Mouse (Mus musculus) right cerebral cortex, postnatal 25 days (tissue): Measurements from ENCODE around the gene Kifc5b.
"Not testable (repeated sequence)": the region's sequence is repeated elsewhere in the genome, so short reads cannot be mapped to it uniquely, and the experiment has no call there.

ENCODE experiments used
- DNase-seq: peaks from one replicate; pipeline ENCODE4 v3.0.0; 2022

Kifc5b gene

DNA sequence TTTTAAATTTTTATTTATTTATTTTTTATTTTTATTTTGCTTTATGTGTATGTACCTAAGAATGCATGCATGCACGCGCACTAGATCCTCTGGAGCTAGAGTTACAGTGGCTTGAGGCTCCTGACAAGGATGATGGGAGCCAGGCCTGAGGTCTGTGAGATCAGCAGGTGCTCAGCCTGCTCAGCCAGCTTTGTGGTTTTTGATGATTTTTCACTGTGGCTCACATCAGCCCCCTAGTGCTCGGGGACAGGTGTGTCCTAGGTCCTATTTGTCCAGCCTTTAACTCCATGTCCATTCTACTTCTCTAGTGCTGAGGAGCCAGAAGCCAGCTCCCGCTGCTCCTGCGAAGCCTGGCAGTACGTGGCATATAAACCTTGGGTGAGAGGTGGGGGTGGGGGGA, 5.5 kb downstream of the Kifc5b start:
- not testable (repeated sequence) for DNase-seq

DNA sequence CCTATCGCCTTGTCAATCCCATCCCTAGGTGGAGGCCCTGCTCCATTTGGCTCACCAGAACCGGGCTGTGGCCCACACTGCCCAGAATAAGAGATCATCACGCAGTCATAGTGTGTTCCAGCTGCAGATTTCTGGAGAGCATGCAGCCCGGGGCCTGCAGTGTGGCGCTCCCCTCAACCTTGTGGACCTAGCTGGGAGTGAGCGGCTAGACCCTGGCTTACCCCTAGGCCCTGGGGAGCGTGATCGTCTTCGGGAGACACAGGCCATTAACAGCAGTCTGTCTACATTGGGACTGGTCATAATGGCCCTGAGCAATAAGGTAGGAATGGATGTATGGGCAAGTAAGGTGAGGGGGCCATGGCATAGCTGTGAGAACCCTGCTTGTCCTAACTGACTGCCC, 8.5 kb downstream of the Kifc5b start:
- not testable (repeated sequence) for DNase-seq

GRCm38 (mm10) chr17:26931795-26932194, 14.9 kb downstream of the Kifc5b start:
- DNase-seq = not testable (repeated sequence)

GRCm38 (mm10) chr17:26932839-26933398, 16.0 kb downstream of the Kifc5b start, which contains the start of gene Phf1:
Gene Phf1, plus strand, starts transcription at chr17:26933052.
- peak; percentile 95 for DNase-seq

- DNase-seq = no peak
Measured at GRCm38 (mm10) chr17:26933419-26933818, 16.5 kb downstream of the Kifc5b start.

DNA sequence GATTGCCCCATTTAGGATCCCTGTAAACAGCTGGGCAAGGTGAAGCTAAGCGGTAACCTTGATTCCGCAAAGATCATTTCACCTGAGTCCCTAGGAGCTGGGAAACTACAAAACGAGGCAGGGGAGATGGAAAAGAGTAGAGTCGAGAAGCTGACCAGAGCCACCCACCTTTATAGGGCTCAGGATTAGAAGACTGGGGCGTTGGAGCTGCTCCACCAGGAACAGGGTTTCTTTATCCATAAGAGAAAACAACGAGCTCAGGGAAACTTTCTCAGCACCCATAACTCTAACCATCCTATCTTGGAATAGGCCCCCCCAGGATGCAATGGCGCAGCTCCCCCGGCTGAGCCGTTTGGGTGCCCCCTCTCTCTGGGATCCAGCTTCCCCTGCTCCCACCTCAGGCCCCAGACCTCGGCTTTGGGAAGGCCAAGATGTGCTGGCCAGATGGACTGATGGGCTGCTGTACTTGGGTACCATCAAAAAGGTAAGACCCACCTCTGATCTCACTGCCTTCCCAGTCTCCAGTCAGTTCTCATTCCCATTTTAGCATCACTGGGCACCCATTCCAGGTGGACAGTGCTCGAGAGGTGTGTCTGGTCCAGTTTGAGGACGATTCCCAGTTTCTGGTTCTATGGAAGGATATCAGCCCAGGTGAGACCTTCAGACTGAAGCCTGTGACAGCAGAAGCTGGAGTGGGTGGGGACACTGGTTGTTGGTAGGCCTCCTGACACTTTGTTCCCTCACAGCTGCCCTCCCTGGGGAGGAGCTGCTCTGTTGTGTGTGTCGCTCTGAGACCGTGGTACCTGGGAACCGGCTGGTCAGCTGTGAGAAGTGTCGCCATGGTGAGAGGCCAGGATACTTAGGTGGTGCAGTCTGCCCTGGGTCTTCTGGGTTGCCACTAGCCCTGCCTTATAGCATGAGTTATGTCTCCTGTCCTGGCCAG, 17.3 kb downstream of the Kifc5b start:
- no peak for DNase-seq

DNA sequence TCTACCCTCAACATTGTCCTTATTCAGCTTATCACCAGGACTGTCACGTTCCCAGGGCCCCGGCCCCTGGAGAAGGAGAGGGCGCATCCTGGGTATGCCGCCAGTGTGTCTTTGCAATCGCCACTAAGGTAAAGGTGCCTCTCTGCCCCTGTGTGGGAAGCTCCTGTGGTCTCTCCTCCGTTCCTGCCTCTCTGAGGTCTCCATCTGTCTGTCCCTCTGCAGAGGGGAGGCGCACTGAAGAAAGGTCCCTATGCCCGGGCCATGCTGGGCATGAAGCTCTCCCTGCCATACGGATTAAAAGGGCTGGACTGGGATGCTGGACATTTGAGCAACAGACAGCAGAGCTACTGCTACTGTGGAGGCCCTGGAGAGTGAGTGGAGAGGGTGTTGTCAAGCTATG, 18.1 kb downstream of the Kifc5b start:
- no peak for DNase-seq

GRCm38 (mm10) chr17:26936453-26936852, 19.6 kb downstream of the Kifc5b start:
- no peak for DNase-seq

GRCm38 (mm10) chr17:26936921-26937695, 20.2 kb downstream of the Kifc5b start:
- no peak for DNase-seq

DNA sequence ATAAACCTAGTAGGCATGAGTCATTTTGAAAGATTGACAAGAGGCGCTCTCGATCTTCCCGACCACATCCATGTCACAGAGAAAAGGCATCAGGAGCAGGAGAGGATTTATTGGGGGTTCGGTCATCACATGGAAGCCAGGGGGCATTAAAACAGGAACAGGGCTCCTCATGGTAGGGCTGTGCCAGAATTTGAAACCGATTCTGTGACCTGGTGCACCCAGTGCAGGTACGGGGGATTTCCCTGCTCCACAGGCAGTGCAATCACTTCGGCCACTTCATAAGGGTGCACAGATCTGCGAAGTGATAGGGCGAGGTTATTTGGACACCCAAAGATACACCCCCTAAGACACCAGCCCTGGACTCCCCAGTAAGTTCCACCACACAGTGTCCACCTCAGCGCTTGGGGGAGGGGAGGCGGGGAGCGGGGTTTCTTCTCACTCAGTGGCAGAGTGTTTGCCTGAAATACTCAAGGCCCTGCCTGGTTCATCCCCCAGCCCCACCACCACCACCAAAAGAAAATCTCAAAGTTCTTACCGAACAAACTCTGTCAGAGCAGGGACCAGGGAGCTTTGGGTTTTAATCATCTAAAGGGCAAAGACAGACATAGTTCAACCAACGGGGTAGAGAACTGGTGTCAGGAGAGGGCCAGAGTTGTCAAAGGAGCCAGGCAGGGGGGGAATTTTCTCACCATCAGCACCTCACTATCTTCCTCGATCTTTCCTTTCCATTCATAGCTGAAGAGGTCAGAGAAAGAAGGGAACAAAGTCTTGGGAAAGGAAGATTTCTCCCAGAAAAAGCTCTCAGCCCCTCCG, 21.2 kb downstream of the Kifc5b start:
- no peak for DNase-seq

GRCm38 (mm10) chr17:26938731-26939130, 21.8 kb downstream of the Kifc5b start:
- DNase-seq = no peak

GRCm38 (mm10) chr17:26939178-26939972, 22.5 kb downstream of the Kifc5b start, which contains the start of gene Cuta:
Gene Cuta, minus strand, starts transcription at chr17:26939569.
- peak; percentile 100 for DNase-seq

GRCm38 (mm10) chr17:26939973-26940300, 23.0 kb downstream of the Kifc5b start:
- DNase-seq = no peak

- peak; percentile 50 for DNase-seq
Measured at GRCm38 (mm10) chr17:26941031-26941789, 24.3 kb downstream of the Kifc5b start, which contains the start of gene Syngap1. Gene Syngap1, plus strand, starts transcription at chr17:26941253.

GRCm38 (mm10) chr17:26941841-26942570, 25.1 kb downstream of the Kifc5b start:
- no peak for DNase-seq

- no peak for DNase-seq
Measured at GRCm38 (mm10) chr17:26945824-26946495, 29.1 kb downstream of the Kifc5b start.

- peak; percentile 78 for DNase-seq
Measured at GRCm38 (mm10) chr17:26946567-26946966, 29.7 kb downstream of the Kifc5b start.

DNA sequence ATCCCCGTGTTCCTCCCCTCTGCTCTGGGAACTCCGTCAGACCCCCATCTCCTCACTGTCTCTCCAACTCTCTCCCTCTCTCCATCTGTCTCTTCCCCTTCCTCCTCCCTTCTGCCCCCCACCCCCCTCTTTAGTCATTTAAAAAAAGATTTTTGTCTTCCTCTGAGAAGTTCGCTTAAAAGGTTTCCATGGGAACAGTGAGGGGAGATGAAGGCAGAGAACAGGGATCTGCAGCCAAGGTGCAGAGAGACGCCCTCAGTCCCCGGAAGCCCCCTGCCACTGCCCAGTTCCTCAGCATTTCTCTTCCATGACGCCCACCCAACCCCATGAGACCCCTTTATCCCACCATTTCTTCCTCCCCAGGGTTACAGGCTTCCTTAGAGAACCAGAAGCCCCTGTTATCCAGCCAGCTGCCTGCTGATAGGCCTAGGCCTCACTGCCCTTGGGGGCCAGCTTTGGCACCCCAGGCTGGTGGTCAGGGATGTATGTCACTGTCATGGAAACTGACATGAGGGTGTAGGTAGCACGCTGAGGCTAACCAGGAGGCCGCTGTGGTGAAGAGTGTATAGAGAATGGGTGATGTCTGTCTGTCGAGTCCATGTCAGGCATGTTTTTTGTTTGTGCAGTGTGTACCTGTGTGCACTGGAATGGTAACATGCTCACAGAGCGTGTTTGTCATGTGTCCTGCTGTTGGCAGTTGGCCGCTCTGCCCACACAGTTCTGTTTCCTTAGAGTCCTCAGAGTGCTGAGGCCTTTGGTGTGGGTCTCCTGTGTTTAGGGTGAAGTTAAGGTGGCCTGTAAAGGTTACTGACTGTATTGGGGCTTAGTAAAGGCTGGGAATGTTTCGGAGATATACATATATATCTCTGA, 30.6 kb downstream of the Kifc5b start:
- peak; percentile 47 for DNase-seq
